Mouse (Mus musculus): ENCODE measurements at regions not wholly inside any gene's neighbourhood (a gene's known extent, or its start where the extent isn't known, plus 50 kb on each side); places are given as distances from the start of the nearest gene placed in this dataset.
"Not testable (repeated sequence)": the region's sequence is repeated elsewhere in the genome, so short reads cannot be mapped to it uniquely, and the experiment has no call there.

GRCm38 (mm10) chr4:143055371-143055770, 157.4 kb downstream of the Prdm2 start:
- no peak for ATAC-seq (ENCODE audit: insufficient read depth, low FRiP score)
- WGBS, result 80% methylated on average over 7 of the region's 7 CpGs
- H3K36me3 ChIP-seq (ENCODE audit: control insufficient read depth, insufficient read depth, low read length), result no peaks in the 10 kb centered on the region

DNA sequence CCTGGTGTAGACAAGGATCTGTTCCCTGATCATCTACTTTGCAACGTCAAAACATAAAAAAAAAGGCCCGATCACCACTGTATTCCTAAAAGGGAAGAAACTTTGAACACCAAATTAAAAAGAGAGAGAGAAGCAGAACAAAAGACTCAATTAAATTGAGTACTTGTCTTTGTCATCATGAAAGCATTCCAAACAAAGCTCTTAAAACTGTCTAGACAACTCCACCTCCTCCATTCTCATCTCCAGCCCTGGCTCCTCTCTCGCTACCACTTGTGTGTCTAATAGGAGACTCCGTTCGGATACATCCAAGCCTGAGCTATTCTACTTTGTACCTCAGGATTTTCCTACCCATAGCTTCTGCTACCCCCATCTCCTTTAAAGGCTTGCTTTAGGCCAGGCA, 159.8 kb downstream of the Prdm2 start:
- H3K9ac ChIP-seq (ENCODE audit: low read length), result no peak overlapping the region
- H3K9me3 ChIP-seq (replicated peaks; ENCODE audit: control insufficient read depth, low read length), result 0 out of 2 replicates have a peak, but pooled peaks cover 4% of the 10 kb centered on the region
- H3K4me2 ChIP-seq (ENCODE audit: low read depth, low read length), result no peak overlapping the region
- H3K4me3 ChIP-seq (replicated peaks; ENCODE audit: low read length), result no peak overlapping the region
- no peaks in the 10 kb centered on the region for H3K36me3 ChIP-seq (ENCODE audit: control insufficient read depth, insufficient read depth, low read length)
- H3K27me3 ChIP-seq (ENCODE audit: control insufficient read depth, insufficient read depth, low read length), result no peaks in the 10 kb centered on the region
- no peak for ATAC-seq (ENCODE audit: insufficient read depth, low FRiP score)
- no peak overlapping the region for H3K27ac ChIP-seq (ENCODE audit: low read length)
- 85% methylated on average over 5 of the region's 5 CpGs for WGBS
- H3K4me1 ChIP-seq (ENCODE audit: control insufficient read depth, insufficient read depth, low read length), result no peaks in the 10 kb centered on the region

More at GRCm38 (mm10) chr4:143055371-143055770, 157.4 kb downstream of the Prdm2 start:
- Histone ChIP-seq H3K27me3 (ENCODE audit: control insufficient read depth, insufficient read depth, low read length) (no peaks in the 10 kb centered on the region), H3K9me3 (replicated peaks; ENCODE audit: control insufficient read depth, low read length) (0 out of 2 replicates have a peak, but pooled peaks cover 4% of the 10 kb centered on the region), H3K27ac (ENCODE audit: low read length) (no peak overlapping the region), H3K9ac (ENCODE audit: low read length) (no peak overlapping the region), H3K4me2 (ENCODE audit: low read depth, low read length) (no peak overlapping the region), H3K4me3 (replicated peaks; ENCODE audit: low read length) (no peak overlapping the region), H3K4me1 (ENCODE audit: control insufficient read depth, insufficient read depth, low read length) (no peaks in the 10 kb centered on the region)

DNA sequence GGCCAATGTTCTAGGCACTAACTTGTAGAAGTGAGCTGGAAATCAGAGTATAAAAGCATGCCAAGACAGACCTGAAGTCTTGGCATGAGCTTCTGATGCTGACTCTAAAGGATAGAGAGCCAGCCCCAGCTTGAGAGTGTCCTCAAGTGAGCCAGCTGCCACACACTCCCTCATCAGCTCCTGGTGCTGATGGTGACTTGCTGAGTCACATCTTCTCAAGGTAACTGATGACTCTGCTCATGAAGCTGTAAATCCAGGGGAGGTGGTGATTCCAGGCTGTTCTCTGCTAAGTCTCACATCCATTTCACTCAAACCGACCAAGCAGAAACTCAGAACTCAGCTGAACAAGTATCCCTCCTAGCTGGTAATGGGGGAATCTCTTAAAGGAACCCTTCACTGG, 161.6 kb downstream of the Prdm2 start:
- Histone ChIP-seq H3K9me3 (replicated peaks; ENCODE audit: control insufficient read depth, low read length) (0 out of 2 replicates have a peak, but pooled peaks cover 4% of the 10 kb centered on the region), H3K36me3 (ENCODE audit: control insufficient read depth, insufficient read depth, low read length) (no peaks in the 10 kb centered on the region), H3K4me3 (replicated peaks; ENCODE audit: low read length) (no peak overlapping the region), H3K4me1 (ENCODE audit: control insufficient read depth, insufficient read depth, low read length) (no peaks in the 10 kb centered on the region), H3K27me3 (ENCODE audit: control insufficient read depth, insufficient read depth, low read length) (no peaks in the 10 kb centered on the region), H3K4me2 (ENCODE audit: low read depth, low read length) (no peak overlapping the region), H3K27ac (ENCODE audit: low read length) (no peak overlapping the region), H3K9ac (ENCODE audit: low read length) (no peak overlapping the region)
- 89% methylated on average over 1 of the region's 1 CpGs for WGBS
- ATAC-seq (ENCODE audit: insufficient read depth, low FRiP score), result no peak

DNA sequence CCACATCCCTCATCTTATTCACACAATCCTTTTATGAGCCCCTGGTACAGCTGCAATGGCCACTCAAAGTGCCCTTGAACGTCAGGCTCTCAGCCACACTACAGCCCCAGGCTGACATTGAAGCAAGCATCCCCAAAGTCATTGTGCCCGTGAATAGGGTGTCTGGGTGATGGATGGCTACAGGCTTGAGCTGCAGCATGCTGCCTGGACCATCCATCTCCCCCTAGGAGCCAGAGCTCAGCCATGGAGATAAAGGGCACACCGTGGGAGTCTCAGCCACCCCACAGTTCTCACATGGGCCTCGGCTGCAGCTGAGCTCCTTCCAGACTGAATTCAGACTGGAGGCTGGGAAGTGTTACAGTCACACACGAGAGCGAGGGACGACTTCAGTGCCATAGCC, 167.6 kb downstream of the Prdm2 start:
- H3K9me3 ChIP-seq (replicated peaks; ENCODE audit: control insufficient read depth, low read length), result no peaks in the 10 kb centered on the region
- H3K4me3 ChIP-seq (replicated peaks; ENCODE audit: low read length), result no peak overlapping the region
- no peaks in the 10 kb centered on the region for H3K36me3 ChIP-seq (ENCODE audit: control insufficient read depth, insufficient read depth, low read length)
- no peak overlapping the region for H3K9ac ChIP-seq (ENCODE audit: low read length)
- no peak overlapping the region for H3K27ac ChIP-seq (ENCODE audit: low read length)
- ATAC-seq (ENCODE audit: insufficient read depth, low FRiP score), result no peak
- no peaks in the 10 kb centered on the region for H3K27me3 ChIP-seq (ENCODE audit: control insufficient read depth, insufficient read depth, low read length)
- no peak overlapping the region for H3K4me2 ChIP-seq (ENCODE audit: low read depth, low read length)
- 40% methylated on average over 7 of the region's 7 CpGs for WGBS
- no peaks in the 10 kb centered on the region for H3K4me1 ChIP-seq (ENCODE audit: control insufficient read depth, insufficient read depth, low read length)

DNA sequence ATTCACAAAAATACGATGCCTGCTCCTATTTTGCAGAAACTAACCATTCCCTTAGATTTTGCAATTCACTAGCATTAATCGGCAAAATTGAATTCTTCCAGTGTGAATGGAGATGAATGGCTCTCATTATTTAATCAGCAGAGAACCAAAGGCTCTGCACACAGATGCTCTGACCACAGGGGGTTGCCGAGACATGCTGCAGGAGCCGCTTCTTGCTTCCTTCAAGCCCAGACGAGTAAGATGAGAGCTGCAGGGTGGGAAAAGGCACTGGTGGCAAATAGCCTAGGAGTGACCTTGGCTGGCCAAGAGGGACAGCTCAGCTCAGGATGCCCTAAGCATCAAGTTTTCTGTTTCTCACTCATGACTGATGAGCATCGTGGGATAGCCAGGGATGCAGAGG, 170.0 kb downstream of the Prdm2 start:
- Histone ChIP-seq H3K27ac (ENCODE audit: low read length) (no peak overlapping the region), H3K4me1 (ENCODE audit: control insufficient read depth, insufficient read depth, low read length) (no peaks in the 10 kb centered on the region), H3K9me3 (replicated peaks; ENCODE audit: control insufficient read depth, low read length) (no peaks in the 10 kb centered on the region), H3K4me3 (replicated peaks; ENCODE audit: low read length) (no peak overlapping the region), H3K9ac (ENCODE audit: low read length) (no peak overlapping the region), H3K27me3 (ENCODE audit: control insufficient read depth, insufficient read depth, low read length) (no peaks in the 10 kb centered on the region), H3K4me2 (ENCODE audit: low read depth, low read length) (no peak overlapping the region), H3K36me3 (ENCODE audit: control insufficient read depth, insufficient read depth, low read length) (no peaks in the 10 kb centered on the region)
- no peak for ATAC-seq (ENCODE audit: insufficient read depth, low FRiP score)
- WGBS, result 43% methylated on average over 6 of the region's 6 CpGs

DNA sequence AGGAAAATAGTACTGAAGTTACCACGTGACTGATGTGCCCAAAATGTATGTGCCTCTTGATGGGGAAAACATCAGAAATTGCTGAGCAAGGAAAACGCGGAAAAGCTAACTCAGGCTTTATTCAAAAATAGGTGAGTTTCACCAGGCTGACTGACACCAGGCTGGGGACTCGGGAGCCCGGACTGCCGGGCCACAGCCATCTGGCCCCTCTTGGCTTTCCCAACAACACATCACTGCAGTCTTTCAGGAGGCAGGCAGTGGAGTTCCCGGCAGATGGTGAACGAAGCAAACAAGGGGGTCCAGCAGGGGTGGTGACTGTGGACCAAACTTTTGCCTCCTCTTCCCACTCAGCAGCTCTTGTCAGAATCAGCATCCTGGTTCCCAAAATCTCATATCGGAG, 174.2 kb downstream of the Prdm2 start:
- ATAC-seq (ENCODE audit: insufficient read depth, low FRiP score), result no peak
- H3K9ac ChIP-seq (ENCODE audit: low read length), result no peak overlapping the region
- H3K4me3 ChIP-seq (replicated peaks; ENCODE audit: low read length), result no peak overlapping the region
- no peak overlapping the region for H3K27ac ChIP-seq (ENCODE audit: low read length)
- H3K9me3 ChIP-seq (replicated peaks; ENCODE audit: control insufficient read depth, low read length), result no peaks in the 10 kb centered on the region
- no peaks in the 10 kb centered on the region for H3K27me3 ChIP-seq (ENCODE audit: control insufficient read depth, insufficient read depth, low read length)
- no peaks in the 10 kb centered on the region for H3K4me1 ChIP-seq (ENCODE audit: control insufficient read depth, insufficient read depth, low read length)
- 71% methylated on average over 9 of the region's 9 CpGs for WGBS
- no peak overlapping the region for H3K4me2 ChIP-seq (ENCODE audit: low read depth, low read length)
- no peaks in the 10 kb centered on the region for H3K36me3 ChIP-seq (ENCODE audit: control insufficient read depth, insufficient read depth, low read length)

DNA sequence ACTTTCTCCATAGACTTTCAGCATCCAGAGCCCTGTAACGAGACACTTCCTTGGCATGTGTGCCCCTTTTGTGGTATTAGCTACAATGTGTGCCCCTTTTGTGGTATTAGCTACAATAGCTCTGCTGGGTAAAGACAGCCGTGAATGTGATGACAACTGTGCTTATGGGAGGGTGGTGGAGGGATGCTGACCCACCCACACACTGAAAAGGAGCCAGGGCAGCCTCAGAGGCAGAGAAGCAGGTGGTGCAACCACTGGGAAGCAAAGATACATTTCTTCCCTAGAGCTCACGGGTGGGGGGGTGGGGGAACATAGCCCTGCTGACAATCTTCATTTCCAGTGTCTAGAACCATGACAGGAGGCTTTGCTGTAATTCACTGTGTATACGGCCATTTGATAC, 176.1 kb downstream of the Prdm2 start:
- Histone ChIP-seq H3K4me2 (ENCODE audit: low read depth, low read length) (no peak overlapping the region), H3K27me3 (ENCODE audit: control insufficient read depth, insufficient read depth, low read length) (no peaks in the 10 kb centered on the region), H3K9ac (ENCODE audit: low read length) (no peak overlapping the region), H3K4me1 (ENCODE audit: control insufficient read depth, insufficient read depth, low read length) (no peaks in the 10 kb centered on the region), H3K4me3 (replicated peaks; ENCODE audit: low read length) (no peak overlapping the region), H3K9me3 (replicated peaks; ENCODE audit: control insufficient read depth, low read length) (no peaks in the 10 kb centered on the region), H3K27ac (ENCODE audit: low read length) (no peak overlapping the region), H3K36me3 (ENCODE audit: control insufficient read depth, insufficient read depth, low read length) (no peaks in the 10 kb centered on the region)
- WGBS, result 64% methylated on average over 4 of the region's 4 CpGs
- no peak for ATAC-seq (ENCODE audit: insufficient read depth, low FRiP score)

DNA sequence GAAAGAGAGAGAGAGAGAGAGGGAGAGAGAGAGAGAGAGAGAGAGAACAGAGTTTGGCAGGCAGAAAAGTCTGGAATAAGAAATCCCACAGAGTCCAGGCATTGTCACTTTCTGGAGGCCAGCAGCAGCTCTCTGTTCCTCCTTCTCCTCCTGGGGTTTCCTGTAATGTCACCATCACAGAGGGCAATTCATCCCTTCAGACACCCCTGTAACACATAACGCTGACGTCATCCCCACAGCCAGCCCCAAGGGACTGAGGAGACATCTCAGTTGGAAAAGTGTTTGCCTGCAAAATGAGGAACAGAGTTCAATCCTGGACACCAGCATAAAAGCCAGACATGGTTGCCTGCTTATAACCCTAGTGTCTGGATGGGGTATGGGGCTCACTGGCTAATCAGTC, 177.7 kb downstream of the Prdm2 start:
- not testable (repeated sequence) for H3K27ac ChIP-seq (ENCODE audit: low read length); H3K4me2 ChIP-seq (ENCODE audit: low read depth, low read length); H3K36me3 ChIP-seq (ENCODE audit: control insufficient read depth, insufficient read depth, low read length); ATAC-seq (ENCODE audit: insufficient read depth, low FRiP score); H3K9me3 ChIP-seq (replicated peaks; ENCODE audit: control insufficient read depth, low read length); H3K4me1 ChIP-seq (ENCODE audit: control insufficient read depth, insufficient read depth, low read length); H3K4me3 ChIP-seq (replicated peaks; ENCODE audit: low read length); H3K27me3 ChIP-seq (ENCODE audit: control insufficient read depth, insufficient read depth, low read length); H3K9ac ChIP-seq (ENCODE audit: low read length)
- 79% methylated on average over 2 of the region's 2 CpGs for WGBS

DNA sequence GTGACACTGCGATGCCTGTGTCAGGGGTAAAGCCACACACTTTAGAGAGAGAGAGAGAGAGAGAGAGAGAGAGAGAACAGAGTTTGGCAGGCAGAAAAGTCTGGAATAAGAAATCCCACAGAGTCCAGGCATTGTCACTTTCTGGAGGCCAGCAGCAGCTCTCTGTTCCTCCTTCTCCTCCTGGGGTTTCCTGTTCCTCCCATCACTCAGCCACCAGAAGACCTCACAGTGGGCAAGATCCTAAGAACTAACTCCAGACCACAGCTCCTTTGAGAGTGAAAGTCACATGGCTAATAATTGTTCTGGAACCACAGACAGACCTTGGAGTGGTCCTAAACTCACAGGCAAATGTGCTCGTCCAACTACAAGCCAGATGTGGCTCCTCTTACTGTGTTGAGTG, 178.5 kb downstream of the Prdm2 start:
- not testable (repeated sequence) for H3K27me3 ChIP-seq (ENCODE audit: control insufficient read depth, insufficient read depth, low read length); H3K4me2 ChIP-seq (ENCODE audit: low read depth, low read length); H3K27ac ChIP-seq (ENCODE audit: low read length); H3K9ac ChIP-seq (ENCODE audit: low read length); ATAC-seq (ENCODE audit: insufficient read depth, low FRiP score); H3K4me1 ChIP-seq (ENCODE audit: control insufficient read depth, insufficient read depth, low read length); H3K4me3 ChIP-seq (replicated peaks; ENCODE audit: low read length); H3K9me3 ChIP-seq (replicated peaks; ENCODE audit: control insufficient read depth, low read length); H3K36me3 ChIP-seq (ENCODE audit: control insufficient read depth, insufficient read depth, low read length)
- WGBS, result 84% methylated on average over 2 of the region's 2 CpGs

GRCm38 (mm10) chr4:143029813-143030212, 183.0 kb downstream of the Prdm2 start:
- not testable (repeated sequence) for H3K4me2 ChIP-seq (ENCODE audit: low read depth, low read length); H3K9ac ChIP-seq (ENCODE audit: low read length); H3K4me3 ChIP-seq (replicated peaks; ENCODE audit: low read length); H3K27me3 ChIP-seq (ENCODE audit: control insufficient read depth, insufficient read depth, low read length); ATAC-seq (ENCODE audit: insufficient read depth, low FRiP score); H3K27ac ChIP-seq (ENCODE audit: low read length); H3K9me3 ChIP-seq (replicated peaks; ENCODE audit: control insufficient read depth, low read length); H3K4me1 ChIP-seq (ENCODE audit: control insufficient read depth, insufficient read depth, low read length); H3K36me3 ChIP-seq (ENCODE audit: control insufficient read depth, insufficient read depth, low read length)
- WGBS, result 55% methylated on average over 4 of the region's 4 CpGs

Measured in stomach, embryonic 16.5 days (tissue).